Mouse (Mus musculus) CH12.LX (cell line): ENCODE results near the gene Atp2b2. TPM values are rescaled to one million over a fixed set of nuclear protein-coding genes. Genes with fewer than 3 reads are reported as not detected.

Experiments used
- DNase-seq: peaks from one replicate; pipeline ENCODE4 v3.0.0-alpha.2; 2013; ENCODE audit errors: extremely low read depth
- H3K27ac ChIP-seq: 2 replicates; pipeline ENCODE4 v1.5.1; 2012; ENCODE audit warnings: low read depth, mild to moderate bottlenecking, control low read depth, moderate library complexity; ENCODE audit not compliant: insufficient read depth
- H3K27me3 ChIP-seq: replicated peaks from 2 replicates; pipeline ENCODE3; 2012; ENCODE audit warnings: inconsistent platforms
- H3K36me3 ChIP-seq, 2 experiments: replicated peaks in 1 of 2; 2 replicates each; pipeline versions ENCODE3 to v1.6.1; 2012; ENCODE audit warnings: inconsistent platforms in 1 of 2, low read length in 1 of 2, mild to moderate bottlenecking in 1 of 2, mixed read lengths in 1 of 2, moderate library complexity in 1 of 2; ENCODE audit not compliant: control insufficient read depth in 1 of 2, insufficient read depth in 1 of 2
- H3K4me1 ChIP-seq, 2 experiments: 2 replicates each; pipeline ENCODE4 v1.6.1; 2012; ENCODE audit warnings: inconsistent platforms in 1 of 2, moderate library complexity in 1 of 2; ENCODE audit not compliant: insufficient read depth in 2 of 2, control insufficient read depth in 1 of 2
- H3K4me2 ChIP-seq: 2 replicates; pipeline ENCODE4 v1.6.1; 2012; ENCODE audit warnings: low read depth, mild to moderate bottlenecking, control low read depth; ENCODE audit not compliant: poor library complexity, insufficient read depth, severe bottlenecking
- H3K4me3 ChIP-seq, 3 experiments: fragments of 150-350 bp in 1 of 3; sonication (generic) in 1 of 3; replicated peaks in 1 of 3; 2 replicates each; pipeline versions ENCODE3 to v1.5.1; 2011 to 2012; ENCODE audit warnings: low read depth in 2 of 3, low read length in 2 of 3, mild to moderate bottlenecking in 2 of 3, moderate library complexity in 2 of 3, control low read depth in 1 of 3, improper control_type of control experiment in 1 of 3, inconsistent platforms in 1 of 3, mixed read lengths in 1 of 3; ENCODE audit not compliant: poor library complexity in 1 of 3
- H3K79me2 ChIP-seq: replicated peaks from 2 replicates; pipeline ENCODE4 v1.6.1; 2012; ENCODE audit warnings: mild to moderate bottlenecking, moderate library complexity; ENCODE audit not compliant: control insufficient read depth, poor library complexity, insufficient read depth, severe bottlenecking; ENCODE audit errors: extremely low read depth
- H3K9ac ChIP-seq: 2 replicates; pipeline ENCODE4 v1.6.1; 2012; ENCODE audit warnings: low read depth, mild to moderate bottlenecking, control low read depth, moderate library complexity; ENCODE audit not compliant: insufficient read depth
- H3K9me3 ChIP-seq: replicated peaks from 2 replicates; pipeline ENCODE3; 2012; ENCODE audit warnings: low read length, inconsistent platforms, mixed read lengths
- CHD1 ChIP-seq: IDR thresholded peaks from 2 replicates; pipeline ENCODE4 v1.6.1; 2012; ENCODE audit warnings: low read depth, low read length, improper control_type of control experiment, inconsistent platforms
- CHD2 ChIP-seq: IDR thresholded peaks from 2 replicates; pipeline ENCODE4 v1.6.1; 2011; ENCODE audit warnings: low read length, improper control_type of control experiment
- CTCF ChIP-seq, 2 experiments: IDR thresholded peaks in 1 of 2; conservative IDR thresholded peaks in 1 of 2; 2 replicates each; pipeline ENCODE4 v1.5.1; 2011 to 2012; ENCODE audit warnings: low read depth in 2 of 2, low read length in 2 of 2, improper control_type of control experiment in 1 of 2, inconsistent platforms in 1 of 2, mild to moderate bottlenecking in 1 of 2, moderate library complexity in 1 of 2
- E2F4 ChIP-seq: IDR thresholded peaks from 2 replicates; pipeline ENCODE4 v1.6.1; 2011; ENCODE audit warnings: low read depth, low read length, improper control_type of control experiment; ENCODE audit not compliant: insufficient replicate concordance
- ELF1 ChIP-seq: IDR thresholded peaks from 2 replicates; pipeline ENCODE4 v1.6.1; 2014; ENCODE audit warnings: low read depth, mild to moderate bottlenecking, inconsistent platforms, low read length, improper control_type of control experiment
- EP300 ChIP-seq: IDR thresholded peaks from 2 replicates; pipeline ENCODE4 v1.6.1; 2011; ENCODE audit warnings: low read length, improper control_type of control experiment
- ETS1 ChIP-seq: conservative IDR thresholded peaks from 2 replicates; pipeline ENCODE4 v1.6.1; 2012; ENCODE audit warnings: low read depth, mild to moderate bottlenecking, inconsistent platforms, low read length, improper control_type of control experiment, moderate library complexity
- GABPA ChIP-seq: IDR thresholded peaks from 2 replicates; pipeline ENCODE4 v1.6.1; 2012; ENCODE audit warnings: low read depth, low read length, improper control_type of control experiment, inconsistent platforms; ENCODE audit not compliant: insufficient replicate concordance
- HCFC1 ChIP-seq: IDR thresholded peaks from 2 replicates; pipeline ENCODE4 v1.6.1; 2012; ENCODE audit warnings: low read depth, mild to moderate bottlenecking, inconsistent platforms, low read length, improper control_type of control experiment
- JUN ChIP-seq: IDR thresholded peaks from 2 replicates; pipeline ENCODE4 v1.6.1; 2011; ENCODE audit warnings: low read depth, mild to moderate bottlenecking, low read length, improper control_type of control experiment, moderate library complexity; ENCODE audit not compliant: insufficient read depth
- MAFK ChIP-seq: IDR thresholded peaks from 2 replicates; pipeline ENCODE4 v1.6.1; 2011; ENCODE audit warnings: low read length, improper control_type of control experiment; ENCODE audit not compliant: insufficient replicate concordance
- MAX ChIP-seq: IDR thresholded peaks from 2 replicates; pipeline ENCODE4 v1.6.1; 2011; ENCODE audit warnings: low read length, improper control_type of control experiment
- MXI1 ChIP-seq: IDR thresholded peaks from 2 replicates; pipeline ENCODE4 v1.6.1; 2011; ENCODE audit warnings: mild to moderate bottlenecking, low read depth, low read length, improper control_type of control experiment
- MYC ChIP-seq: IDR thresholded peaks from 2 replicates; pipeline ENCODE4 v1.6.1; 2011; ENCODE audit warnings: low read depth, mild to moderate bottlenecking, improper control_type of control experiment, low read length
- NELFE ChIP-seq: IDR thresholded peaks from 2 replicates; pipeline ENCODE4 v1.6.1; 2011; ENCODE audit warnings: low read depth, low read length, improper control_type of control experiment
- NRF1 ChIP-seq: IDR thresholded peaks from 2 replicates; pipeline ENCODE4 v1.6.1; 2014; ENCODE audit warnings: low read depth, mild to moderate bottlenecking, inconsistent platforms, low read length, improper control_type of control experiment, moderate library complexity
- POLR2A ChIP-seq: IDR thresholded peaks from 2 replicates; pipeline ENCODE4 v1.6.1; 2011; ENCODE audit warnings: low read depth, mild to moderate bottlenecking, improper control_type of control experiment, low read length
- RCOR1 ChIP-seq: conservative IDR thresholded peaks from 2 replicates; pipeline ENCODE4 v1.6.1; 2012; ENCODE audit warnings: low read depth, mild to moderate bottlenecking, inconsistent platforms, low read length, improper control_type of control experiment
- SIN3A ChIP-seq: IDR thresholded peaks from 2 replicates; pipeline ENCODE4 v1.6.1; 2012; ENCODE audit warnings: low read length, improper control_type of control experiment, inconsistent platforms
- TBP ChIP-seq: conservative IDR thresholded peaks from 2 replicates; pipeline ENCODE4 v1.6.1; 2011; ENCODE audit warnings: low read depth, low read length, improper control_type of control experiment
- USF1 ChIP-seq: IDR thresholded peaks from 2 replicates; pipeline ENCODE4 v1.6.1; 2014; ENCODE audit warnings: low read depth, mild to moderate bottlenecking, inconsistent platforms, low read length, improper control_type of control experiment
- ZC3H11A ChIP-seq: IDR thresholded peaks from 2 replicates; pipeline ENCODE4 v1.6.1; 2012; ENCODE audit warnings: low read depth, mild to moderate bottlenecking, inconsistent platforms, low read length, improper control_type of control experiment
- ZNF384 ChIP-seq: IDR thresholded peaks from 2 replicates; pipeline ENCODE4 v1.6.1; 2012; ENCODE audit warnings: low read depth, low read length, improper control_type of control experiment, inconsistent platforms
- dilution Hi-C: fragments of 300-500 bp; cut with MboI; formaldehyde crosslinking; loops from 2 replicates; pipeline ENCODE4 v1.14.3; 2020; ENCODE audit warnings: low sequenced_read_pairs; ENCODE audit not compliant: extremely low pct_unique_long_range_greater_than_20kb, extremely low pct_ligation_motif_present
- in situ Hi-C: fragments of 300-500 bp; cut with MboI; formaldehyde crosslinking; loops from 3 replicates; pipeline ENCODE4 v1.14.3; 2019; ENCODE audit warnings: low sequenced_read_pairs, low pct_ligation_motif_present, low pct_unique_long_range_greater_than_20kb, mixed read lengths
- polyA plus RNA-seq: library from polyadenylated mRNA; unstranded; fragments of >175 nt; gene quantifications from 2 replicates; pipeline ENCODE4 v1.2.1, GENCODE M21; 2012; ENCODE audit warnings: low read depth; ENCODE audit not compliant: insufficient read length
- total RNA-seq, 2 experiments: library from RNA; depleted of rRNA; stranded (reverse); fragments of 300-350 nt in 1 of 2; fragments of >200 nt in 1 of 2; gene quantifications; 2 replicates each; pipeline ENCODE4 v1.2.3; 2012 to 2014

Atp2b2 gene
- total and polyA plus RNA-seq, 3 experiments = not detected

DNA sequence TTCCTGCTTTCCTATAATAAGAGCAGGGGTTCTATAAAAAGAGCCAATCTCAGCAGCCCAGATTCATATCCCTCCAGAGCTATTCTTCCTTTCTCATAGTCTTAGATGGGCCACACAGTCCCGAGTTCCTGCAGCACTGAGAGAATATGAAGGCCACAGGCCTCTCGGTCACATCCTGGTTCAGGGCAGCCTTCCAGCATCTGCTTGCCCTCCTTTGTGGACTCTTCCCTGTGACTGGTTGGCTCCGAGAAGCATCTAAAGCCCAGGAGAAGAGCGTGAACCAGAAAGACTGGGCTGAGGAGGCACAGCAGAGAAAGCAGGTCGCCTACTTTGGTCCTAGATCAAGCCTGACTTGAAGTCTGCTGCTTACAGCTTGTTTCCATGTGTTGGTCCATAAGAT, 28.6 kb downstream of the Atp2b2 start:
- Histone ChIP-seq H3K9ac (no peak overlapping the region), H3K36me3 (no peaks in the 10 kb centered on the region), H3K4me3 (no peak overlapping the region), H3K9me3 (no peaks in the 10 kb centered on the region), H3K27me3 (peaks cover 74% of the 10 kb centered on the region), H3K4me1 (no peaks in the 10 kb centered on the region), H3K4me2 (no peak overlapping the region), H3K79me2 (no peaks in the 10 kb centered on the region), H3K27ac (no peak overlapping the region)
- TF ChIP-seq MAFK (no peak), MXI1 (no peak), CHD1 (no peak)
- in situ Hi-C loops = no loop called here
- DNase-seq = no peak
- dilution Hi-C loops = no loop called here

DNA sequence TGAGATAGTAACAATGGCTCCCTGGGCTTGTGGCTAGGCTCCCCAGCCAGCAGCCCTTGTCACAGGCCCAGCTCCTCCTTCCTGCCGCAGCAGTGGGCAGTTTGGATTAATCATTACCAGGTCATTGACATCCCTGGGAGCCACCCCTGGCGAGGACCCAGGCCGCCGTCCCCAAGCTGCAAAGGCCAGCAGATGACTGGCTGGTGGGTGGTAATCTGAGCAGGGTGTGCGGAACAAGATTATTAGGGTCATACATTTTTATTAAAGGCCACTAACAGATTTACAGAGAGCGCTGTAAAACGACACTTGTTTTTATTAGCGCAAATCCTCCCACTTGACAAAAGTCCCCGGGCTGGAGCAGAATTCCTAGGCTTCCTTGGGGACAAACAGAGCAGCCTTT, 29.6 kb downstream of the Atp2b2 start:
- no peaks in the 10 kb centered on the region for H3K36me3 ChIP-seq
- H3K9ac ChIP-seq = no peak overlapping the region
- H3K4me1 ChIP-seq = no peaks in the 10 kb centered on the region
- in situ Hi-C loops = no loop called here
- H3K27ac ChIP-seq = no peak overlapping the region
- H3K79me2 ChIP-seq = no peaks in the 10 kb centered on the region
- TF ChIP-seq GABPA (no peak), ZNF384 (no peak), POLR2A (no peak), JUN (no peak), CTCF (conservative IDR thresholded peaks at IDR 0.05 in 1 of 2, IDR thresholded peaks at IDR 0.05 in 1 of 2; ENCODE audit: low read depth in 2 of 2, low read length in 2 of 2) (no peak), CHD2 (no peak), ZC3H11A (no peak), NELFE (no peak), SIN3A (no peak), MAX (no peak), RCOR1 (no peak), NRF1 (no peak), ELF1 (no peak), E2F4 (no peak), USF1 (no peak), TBP (no peak), MYC (no peak), EP300 (no peak), ETS1 (no peak), HCFC1 (no peak)
- DNase-seq = no peak
- H3K4me2 ChIP-seq = no peak overlapping the region
- dilution Hi-C loops = no loop called here
- no peak overlapping the region for H3K4me3 ChIP-seq
- H3K9me3 ChIP-seq = no peaks in the 10 kb centered on the region
- peaks cover 78% of the 10 kb centered on the region for H3K27me3 ChIP-seq
